Mouse (Mus musculus) heart, adult 2 months (tissue): ENCODE measurements around the gene Mta3. TPM values are rescaled to one million over a fixed set of nuclear protein-coding genes. Genes with fewer than 3 reads are reported as not detected.

Source experiments
- DNase-seq, 2 experiments: peaks; one replicate each; pipeline ENCODE4 v3.0.0; 2021
- H3K27ac ChIP-seq: fragments of 200-600 bp; 2 replicates; pipeline ENCODE4 v1.8.1; 2022
- H3K27me3 ChIP-seq: fragments of 200-500 bp; 2 replicates; pipeline ENCODE4 v1.6.1; 2012; ENCODE audit warnings: mild to moderate bottlenecking, low read length, inconsistent platforms, mixed read lengths; ENCODE audit not compliant: control insufficient read depth, insufficient read depth
- H3K36me3 ChIP-seq: fragments of 200-500 bp; 2 replicates; pipeline ENCODE4 v1.6.1; 2012; ENCODE audit warnings: low read length, inconsistent platforms; ENCODE audit not compliant: control insufficient read depth, insufficient read depth
- H3K4me1 ChIP-seq: fragments of 200-500 bp; 2 replicates; pipeline ENCODE4 v1.6.1; 2011; ENCODE audit warnings: low read length; ENCODE audit not compliant: control insufficient read depth, insufficient read depth
- H3K4me3 ChIP-seq: fragments of 200-600 bp; 2 replicates; pipeline ENCODE4 v1.8.1; 2022
- H3K79me2 ChIP-seq: fragments of 200-500 bp; replicated peaks from 2 replicates; pipeline ENCODE4 v1.6.1; 2012; ENCODE audit warnings: mild to moderate bottlenecking, inconsistent platforms, low read length, moderate library complexity, mixed read lengths; ENCODE audit not compliant: control insufficient read depth, insufficient read depth
- H3K9ac ChIP-seq: fragments of 200-500 bp; 2 replicates; pipeline ENCODE4 v1.6.1; 2012; ENCODE audit warnings: low read depth, mild to moderate bottlenecking, control low read depth, inconsistent platforms, low read length, mixed read lengths
- CTCF ChIP-seq: fragments of 200-600 bp; IDR thresholded peaks from 2 replicates; pipeline ENCODE4 v1.8.1; 2022; ENCODE audit warnings: antibody characterized with exemption, mild to moderate bottlenecking, moderate library complexity
- EP300 ChIP-seq: fragments of 200-500 bp; IDR thresholded peaks from 2 replicates; pipeline ENCODE4 v1.6.1; 2011; ENCODE audit warnings: low read depth, low read length, control low read depth; ENCODE audit not compliant: insufficient read depth
- POLR2A ChIP-seq: fragments of 200-500 bp; IDR thresholded peaks from 2 replicates; pipeline ENCODE4 v1.6.1; 2011; ENCODE audit warnings: mild to moderate bottlenecking, low read depth, low read length, control low read depth; ENCODE audit not compliant: insufficient read depth
- WGBS: fragments of 180-500 bp; shearing (Covaris S2); methylation state at CpG from one replicate; pipeline ENCODE4 v1.1.7; 2018; 5-methylcytosine and 5-hydroxymethylcytosine counted together
- intact Hi-C: fragments of 180-260 bp; cut with DNase I; formaldehyde crosslinking; loops from one replicate; pipeline ENCODE4 v1.15.1; 2025
- polyA plus RNA-seq: library from polyadenylated mRNA; depleted of rRNA; stranded (reverse); fragments of >200 nt; gene quantifications from 2 replicates; pipeline ENCODE4 v1.2.3, GENCODE M21; 2012
- total RNA-seq, 2 experiments: library from RNA; stranded (reverse); gene quantifications; 2 replicates each; pipeline ENCODE4 v1.2.3; 2021

The Mta3 gene
- total and polyA plus RNA-seq, 3 experiments, result 15.1 to 20.1 (median 17.5) TPM

- Histone ChIP-seq H3K4me3 (no peak overlapping the region), H3K4me1 (no peaks in the 10 kb centered on the region), H3K27me3 (no peaks in the 10 kb centered on the region), H3K36me3 (no peaks in the 10 kb centered on the region), H3K9ac (no peak overlapping the region), H3K79me2 (no peaks in the 10 kb centered on the region; the same call in 1 of the 2 replicates), H3K27ac (no peak overlapping the region)
- DNase-seq, result no peak
- intact Hi-C loops, result no loop called here
- WGBS, result 83% methylated on average over 9 of the region's 9 CpGs
- TF ChIP-seq EP300, result no peak
- no peak for TF ChIP-seq POLR2A
- TF ChIP-seq CTCF, result no peak
Measured at GRCm38 (mm10) chr17:83777462-83778051, 71.6 kb downstream of the Mta3 start.

DNA sequence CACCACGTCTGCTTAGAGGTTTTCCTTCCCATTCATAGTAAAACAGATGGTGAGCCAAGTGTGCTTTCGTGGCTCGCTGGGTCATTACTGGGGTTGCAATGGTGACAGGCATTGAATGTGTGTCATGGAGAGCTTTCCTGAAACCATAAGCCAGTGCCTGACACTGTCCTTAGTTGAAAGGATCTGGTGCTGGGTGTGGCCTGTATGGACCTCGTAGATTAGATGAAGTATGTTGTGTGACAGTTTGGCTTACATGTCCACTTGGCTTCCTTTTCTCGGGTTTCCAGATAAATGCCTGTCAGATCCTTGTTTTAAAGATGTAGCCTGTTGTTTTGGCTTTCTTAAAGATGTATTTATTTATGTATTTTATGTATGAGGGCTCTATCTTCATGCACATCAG, 74.3 kb downstream of the Mta3 start:
- DNase-seq, result no peak
- H3K27ac ChIP-seq, result no peak overlapping the region
- H3K9ac ChIP-seq, result no peak overlapping the region
- TF ChIP-seq CTCF, result no peak
- no peak for TF ChIP-seq POLR2A
- no peak for TF ChIP-seq EP300
- no peak overlapping the region for H3K4me3 ChIP-seq
- WGBS, result 66% methylated on average over 5 of the region's 5 CpGs
- no peaks in the 10 kb centered on the region for H3K79me2 ChIP-seq
- no peaks in the 10 kb centered on the region for H3K27me3 ChIP-seq
- no peaks in the 10 kb centered on the region for H3K4me1 ChIP-seq
- intact Hi-C loops, result no loop called here
- no peaks in the 10 kb centered on the region for H3K36me3 ChIP-seq

- H3K36me3 ChIP-seq, result no peaks in the 10 kb centered on the region
- 72% methylated on average over 5 of the region's 5 CpGs for WGBS
- H3K27me3 ChIP-seq, result no peaks in the 10 kb centered on the region
- no peak overlapping the region for H3K9ac ChIP-seq
- intact Hi-C loops, result no loop called here
- H3K79me2 ChIP-seq, result no peaks in the 10 kb centered on the region
- H3K4me1 ChIP-seq, result no peaks in the 10 kb centered on the region
- no peak overlapping the region for H3K4me3 ChIP-seq
- no peak for DNase-seq
- H3K27ac ChIP-seq, result no peak overlapping the region
- TF ChIP-seq CTCF, result no peak
- no peak for TF ChIP-seq EP300
- no peak for TF ChIP-seq POLR2A
Measured at GRCm38 (mm10) chr17:83782740-83783139, 76.8 kb downstream of the Mta3 start.

- H3K79me2 ChIP-seq, result no peaks in the 10 kb centered on the region
- TF ChIP-seq POLR2A, result no peak
- no peak for TF ChIP-seq CTCF
- TF ChIP-seq EP300, result no peak
- no peak for DNase-seq
- H3K4me3 ChIP-seq, result no peak overlapping the region
- no peak overlapping the region for H3K9ac ChIP-seq
- H3K27ac ChIP-seq, result no peak overlapping the region
- intact Hi-C loops, result no loop called here
- H3K4me1 ChIP-seq, result no peaks in the 10 kb centered on the region
- WGBS, result 95% methylated on average over 6 of the region's 6 CpGs
- H3K27me3 ChIP-seq, result no peaks in the 10 kb centered on the region
- H3K36me3 ChIP-seq, result no peaks in the 10 kb centered on the region
Measured at GRCm38 (mm10) chr17:83786418-83786817, 80.5 kb downstream of the Mta3 start.

DNA sequence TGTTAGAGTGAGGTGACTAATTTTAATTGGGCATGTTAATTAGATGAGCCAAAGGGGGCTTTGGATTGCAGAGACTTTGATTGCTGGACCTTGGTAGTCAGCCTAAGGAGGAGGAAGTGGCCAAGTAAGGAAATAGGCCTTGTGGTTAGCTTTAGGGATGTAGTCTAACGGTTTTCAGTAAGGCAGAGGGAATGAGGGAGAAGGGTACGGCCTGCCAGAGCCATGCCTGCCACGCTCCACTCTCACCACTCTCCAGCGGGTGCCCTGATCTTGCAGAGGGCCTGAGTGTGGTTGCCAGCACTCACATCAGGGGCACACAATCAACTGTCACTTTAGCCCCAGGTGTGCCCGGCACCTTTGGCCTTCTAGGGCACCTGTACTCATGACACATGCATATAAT, 84.2 kb downstream of the Mta3 start:
- no peaks in the 10 kb centered on the region for H3K27me3 ChIP-seq
- intact Hi-C loops, result no loop called here
- H3K79me2 ChIP-seq, result no peaks in the 10 kb centered on the region
- no peaks in the 10 kb centered on the region for H3K36me3 ChIP-seq
- H3K27ac ChIP-seq, result no peak overlapping the region
- TF ChIP-seq POLR2A (no peak), CTCF (no peak), EP300 (no peak)
- DNase-seq, result no peak
- no peak overlapping the region for H3K4me3 ChIP-seq
- WGBS, result 85% methylated on average over 5 of the region's 5 CpGs
- H3K4me1 ChIP-seq, result no peaks in the 10 kb centered on the region
- no peak overlapping the region for H3K9ac ChIP-seq

GRCm38 (mm10) chr17:83792388-83792787, 86.4 kb downstream of the Mta3 start:
- H3K4me1 ChIP-seq, result no peaks in the 10 kb centered on the region
- no peak overlapping the region for H3K4me3 ChIP-seq
- no peaks in the 10 kb centered on the region for H3K79me2 ChIP-seq
- no peak overlapping the region for H3K27ac ChIP-seq
- no peaks in the 10 kb centered on the region for H3K36me3 ChIP-seq
- no peaks in the 10 kb centered on the region for H3K27me3 ChIP-seq
- 77% methylated on average over 23 of the region's 23 CpGs for WGBS
- TF ChIP-seq EP300, result no peak
- no peak for TF ChIP-seq CTCF
- no peak for TF ChIP-seq POLR2A
- intact Hi-C loops, result no loop called here
- no peak overlapping the region for H3K9ac ChIP-seq
- no peak for DNase-seq
